Mouse (Mus musculus): ENCODE results near the gene Mpeg1. TPM values are rescaled to one million over a fixed set of nuclear protein-coding genes. Genes with fewer than 3 reads are reported as not detected.

Mpeg1 gene
- total RNA-seq, 2 experiments from 2014 or later = 4.8 to 5.1 TPM

DNA sequence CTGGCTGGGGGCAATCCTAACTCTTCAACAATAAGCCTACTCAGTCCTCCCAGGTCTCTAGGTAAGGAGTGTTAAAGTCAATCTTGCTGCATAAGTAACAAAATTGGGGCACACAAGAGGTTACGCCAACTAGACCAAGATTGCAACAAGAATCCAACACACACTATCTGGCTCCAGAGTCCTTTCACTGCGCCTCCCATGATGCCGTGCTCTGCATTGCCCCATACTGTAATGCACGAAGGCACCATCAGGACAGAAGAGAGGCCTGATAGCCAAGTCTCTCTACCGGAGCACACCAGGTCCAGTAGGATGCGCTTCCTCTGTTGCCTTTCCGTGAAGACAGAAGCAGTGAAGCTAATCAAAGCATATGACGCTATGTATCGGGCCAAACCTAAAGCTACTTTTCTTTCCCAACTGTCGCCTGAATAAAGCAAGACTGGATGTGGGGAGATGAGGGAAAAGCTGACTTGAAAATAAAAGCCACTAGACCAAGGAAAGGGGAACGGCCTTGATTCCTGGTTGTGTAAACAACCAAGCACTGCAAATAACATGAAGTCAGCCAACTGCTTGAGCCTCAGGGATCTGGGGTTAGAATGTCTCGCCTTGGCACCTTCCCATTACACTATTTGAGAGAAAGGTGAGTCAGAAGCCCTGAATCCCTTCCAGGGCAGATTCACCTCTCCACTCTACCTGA lies 27.1 kb downstream of the Mpeg1 start:
- DNase-seq (ENCODE audit: extremely low spot score in 1 of 2, low spot score in 2 of 2) = peak in 1 of 2 experiments; percentile 10
- intact Hi-C loops (cut with DNase I) = no loop called here

DNA sequence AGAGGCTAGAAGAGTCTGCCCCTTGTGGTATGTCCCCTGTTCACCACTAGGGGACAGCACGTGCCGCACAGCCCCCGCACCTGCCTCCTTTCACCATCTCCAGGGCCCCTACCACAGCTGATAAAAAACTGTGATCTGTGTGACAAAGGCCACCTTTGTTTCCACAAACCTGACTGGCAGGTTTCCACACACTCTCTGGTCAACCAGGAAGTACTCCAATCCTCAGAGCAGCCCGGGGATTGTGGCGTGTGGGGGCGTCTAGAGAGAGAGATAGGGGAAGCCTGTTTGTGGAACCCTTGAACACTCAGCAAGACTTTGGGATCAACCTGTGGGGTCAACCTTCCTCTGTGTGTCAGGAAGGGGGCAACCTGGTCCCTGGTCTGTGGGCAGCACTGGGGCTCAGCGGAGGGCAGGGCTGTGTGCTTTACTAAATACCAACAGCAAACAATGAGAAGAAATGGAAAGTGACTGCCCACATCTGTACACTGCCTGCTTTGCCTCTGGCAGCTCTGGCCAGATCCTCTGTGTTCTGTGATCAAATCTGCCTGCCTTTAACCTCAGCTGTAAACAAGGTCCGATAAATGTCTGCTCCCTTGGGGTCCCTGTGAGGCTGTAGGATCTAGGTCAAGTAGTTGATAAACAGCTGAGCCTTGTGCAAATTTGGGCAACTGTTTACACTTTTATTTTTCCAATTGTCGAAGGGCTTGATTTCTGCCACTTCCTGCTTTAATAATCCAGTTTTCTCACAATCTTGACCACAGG lies 27.8 kb downstream of the Mpeg1 start:
- peak in 1 of 2 experiments; percentile 37 for DNase-seq (ENCODE audit: extremely low spot score in 1 of 2, low spot score in 2 of 2)
- intact Hi-C loops (cut with DNase I) = no loop called here

DNA sequence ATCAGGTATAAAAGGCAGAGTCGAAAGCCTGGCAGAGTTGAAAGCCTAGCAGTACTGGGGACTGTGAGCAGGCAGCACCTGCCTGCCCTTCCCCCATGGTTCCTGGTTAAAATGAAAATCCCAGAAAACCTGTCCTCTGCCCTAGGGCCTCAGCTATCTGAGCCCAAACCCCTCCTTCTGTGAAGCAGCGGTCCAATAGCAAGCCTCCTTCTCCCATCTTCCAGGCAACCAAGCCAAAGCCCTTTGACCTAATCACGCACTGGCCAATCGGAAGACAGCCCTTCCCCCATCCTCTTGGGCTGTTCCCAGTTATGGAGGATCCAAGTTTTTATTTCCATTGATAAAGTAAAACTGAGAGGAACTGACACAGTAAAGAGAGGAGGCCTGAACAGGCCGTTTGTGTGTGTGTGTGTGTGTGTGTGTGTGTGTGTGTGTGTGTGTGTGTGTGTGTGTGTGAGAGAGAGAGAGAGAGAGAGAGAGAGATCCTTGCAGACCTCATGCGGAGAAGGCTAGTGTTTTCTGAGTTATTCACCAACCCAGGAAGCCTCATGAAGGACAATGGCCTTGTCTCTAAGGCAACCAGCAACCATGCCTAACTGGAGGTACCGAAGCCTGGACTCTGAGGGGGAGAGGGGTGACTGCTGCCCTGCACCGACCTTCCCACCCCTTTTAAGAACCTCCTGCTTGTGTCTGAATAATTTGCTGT lies 28.5 kb downstream of the Mpeg1 start:
- peak in 1 of 2 experiments; percentile 46 for DNase-seq (ENCODE audit: extremely low spot score in 1 of 2, low spot score in 2 of 2)
- intact Hi-C loops (cut with DNase I) = no loop called here

DNA sequence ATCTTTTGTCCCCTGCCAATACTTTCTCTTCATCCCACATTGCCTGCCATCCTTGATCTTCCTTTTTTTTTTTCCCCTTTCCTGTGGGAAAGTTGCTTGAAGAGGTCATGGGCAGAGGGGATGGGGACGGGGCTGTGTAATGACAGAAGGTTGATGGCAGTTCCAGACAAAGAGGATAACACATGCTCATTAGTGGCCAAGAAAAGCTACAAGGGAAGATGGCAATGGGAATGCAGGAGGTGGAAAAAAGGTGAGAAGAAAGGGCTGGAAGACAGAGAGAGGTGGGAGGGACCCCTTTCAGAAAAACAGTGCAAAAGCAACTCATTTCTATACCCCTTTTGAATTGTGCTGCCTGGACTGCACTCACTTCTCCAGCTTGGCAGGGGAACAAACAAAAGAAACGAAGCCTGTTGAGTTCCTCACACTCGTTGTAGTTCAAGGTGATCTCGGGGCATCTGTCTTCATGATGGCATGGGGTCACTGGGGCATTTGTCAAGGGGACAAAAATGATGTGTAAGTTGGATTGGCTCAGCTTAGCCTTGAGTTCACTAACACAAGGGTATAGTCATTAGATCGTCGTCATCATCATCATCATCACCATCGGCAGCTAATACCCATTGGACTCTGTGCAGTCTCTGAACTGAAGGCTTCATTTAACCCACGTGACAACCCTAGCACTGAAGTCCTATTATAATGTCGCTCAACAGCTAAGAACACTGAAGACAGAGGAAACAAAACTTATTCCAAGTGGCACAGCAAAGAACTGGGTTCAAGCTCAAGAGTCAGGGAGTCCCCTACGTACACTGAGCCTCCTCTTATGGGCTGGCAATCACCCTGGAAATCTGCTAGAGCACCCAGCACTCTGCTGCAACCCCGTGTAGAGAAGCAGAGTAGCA lies 29.3 kb downstream of the Mpeg1 start:
- intact Hi-C loops (cut with DNase I) = no loop called here
- DNase-seq (ENCODE audit: extremely low spot score in 1 of 2, low spot score in 2 of 2) = no peak

DNA sequence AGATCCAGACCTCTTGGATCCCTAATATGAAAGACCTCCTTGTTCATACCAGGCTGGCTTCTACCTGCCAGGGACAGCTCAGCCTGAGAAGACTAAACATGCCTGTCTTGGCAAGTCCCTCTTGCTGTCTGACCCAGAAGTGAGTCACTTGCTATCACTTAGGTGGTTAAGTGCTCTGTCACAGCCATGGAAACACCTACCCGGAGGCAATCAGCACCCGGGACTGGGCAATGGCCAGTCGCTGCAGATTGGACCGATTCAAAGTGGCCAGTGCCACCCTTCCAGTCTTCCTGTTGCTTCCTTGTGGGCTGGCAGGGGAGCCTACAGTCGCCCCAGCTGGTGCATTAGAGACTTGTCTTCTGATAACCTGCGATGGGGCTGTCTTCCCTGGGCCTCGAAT lies 31.1 kb downstream of the Mpeg1 start:
- intact Hi-C loops (cut with DNase I) = no loop called here
- no peak for DNase-seq (ENCODE audit: extremely low spot score in 1 of 2, low spot score in 2 of 2)

DNA sequence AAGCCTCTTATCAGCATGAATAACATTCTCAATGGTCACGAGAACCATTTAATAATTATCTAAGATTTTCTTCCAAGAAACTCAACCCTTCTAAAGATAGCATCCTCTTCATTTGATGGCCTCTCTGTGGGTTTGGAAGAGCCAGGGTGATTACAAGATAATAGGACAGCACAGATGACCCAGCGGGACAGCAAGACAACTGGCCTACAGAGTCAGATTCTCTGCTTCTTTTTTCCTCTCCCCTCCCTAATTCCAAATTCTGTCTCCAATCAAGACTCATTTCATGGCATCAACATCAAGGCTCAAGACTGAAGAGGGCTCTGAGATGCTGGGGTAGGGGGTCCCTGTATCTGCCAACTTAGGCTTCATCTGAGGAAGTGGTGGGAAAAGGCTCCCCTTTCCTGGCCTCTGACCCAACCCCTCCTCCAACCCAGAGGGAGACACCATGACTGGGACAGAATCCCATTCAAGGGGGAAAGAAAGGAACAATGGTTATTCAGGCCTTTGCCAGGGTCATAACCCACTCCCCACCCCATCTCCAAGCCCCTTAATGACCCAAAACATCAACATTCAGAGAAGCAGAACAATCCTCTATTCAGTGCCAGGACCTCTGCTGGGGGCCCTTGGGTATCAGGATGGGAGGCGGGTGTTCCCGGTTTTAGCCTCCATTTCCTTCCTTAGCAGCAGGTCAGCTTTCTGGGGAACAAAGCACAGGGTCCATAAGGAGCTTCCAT lies 33.0 kb downstream of the Mpeg1 start:
- no peak for DNase-seq (ENCODE audit: extremely low spot score in 1 of 2, low spot score in 2 of 2)
- intact Hi-C loops (cut with DNase I) = no loop called here

DNA sequence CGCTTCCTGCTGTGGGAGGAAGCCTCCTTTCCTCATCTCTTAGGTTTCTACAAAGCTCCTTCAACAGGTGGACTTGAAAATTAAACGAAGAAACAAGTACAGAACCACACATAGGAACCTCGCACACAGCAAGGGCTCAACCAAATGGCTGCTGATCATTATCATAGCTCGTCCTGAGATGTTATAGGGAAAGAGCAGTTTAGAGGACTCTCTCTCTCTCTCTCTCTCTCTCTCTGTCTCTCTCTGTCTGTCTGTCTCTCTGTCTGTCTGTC lies 33.5 kb downstream of the Mpeg1 start:
- intact Hi-C loops (cut with DNase I) = no loop called here
- no peak for DNase-seq (ENCODE audit: extremely low spot score in 1 of 2, low spot score in 2 of 2)

DNA sequence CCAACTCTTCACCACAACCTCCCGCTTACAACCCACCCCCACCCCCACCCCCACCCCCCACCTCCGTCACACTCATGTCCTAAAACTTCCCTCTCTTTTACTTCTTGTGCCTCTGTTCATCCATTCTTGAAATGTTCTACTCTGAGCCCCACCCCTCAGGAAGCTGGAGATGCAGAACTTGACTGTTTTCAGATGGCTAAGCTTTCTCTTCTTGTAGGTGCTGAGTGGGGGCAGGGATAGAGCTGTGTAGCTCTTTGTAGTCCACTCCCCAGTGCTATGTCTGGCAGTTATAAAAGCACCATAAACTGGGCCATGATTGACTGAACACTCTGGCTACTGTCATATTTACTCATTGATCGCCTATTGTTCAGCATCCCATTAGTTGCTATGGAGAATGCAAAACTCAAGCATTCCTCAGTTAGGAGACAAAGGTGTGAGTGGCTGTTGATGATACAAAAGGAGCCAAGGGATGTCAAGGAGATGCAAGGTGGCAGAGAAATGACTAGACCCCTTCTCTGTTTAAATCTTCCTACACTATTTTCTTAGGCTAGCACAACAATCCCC lies 34.5 kb downstream of the Mpeg1 start:
- intact Hi-C loops (cut with DNase I) = no loop called here
- DNase-seq (ENCODE audit: extremely low spot score in 1 of 2, low spot score in 2 of 2) = no peak

DNA sequence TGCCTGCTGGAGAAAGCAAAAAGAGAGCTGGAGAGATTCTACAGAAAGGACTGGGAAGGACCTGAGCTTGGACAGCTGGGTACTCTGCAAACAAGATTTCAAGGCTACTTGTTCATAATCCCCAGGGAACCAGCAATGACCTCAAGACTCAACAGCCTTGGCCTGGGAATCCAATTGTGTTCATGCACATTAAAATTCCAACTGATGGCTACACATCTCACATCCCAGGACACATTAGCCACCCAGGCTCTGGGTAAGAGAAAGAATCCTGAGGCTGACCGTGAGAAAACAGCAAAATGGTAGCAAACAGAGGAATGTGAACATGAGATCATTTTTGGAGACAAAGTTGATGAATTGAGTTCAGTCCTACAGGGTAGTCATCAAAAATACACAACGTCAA lies 35.7 kb downstream of the Mpeg1 start:
- intact Hi-C loops (cut with DNase I) = no loop called here
- no peak for DNase-seq (ENCODE audit: extremely low spot score in 1 of 2, low spot score in 2 of 2)

DNA sequence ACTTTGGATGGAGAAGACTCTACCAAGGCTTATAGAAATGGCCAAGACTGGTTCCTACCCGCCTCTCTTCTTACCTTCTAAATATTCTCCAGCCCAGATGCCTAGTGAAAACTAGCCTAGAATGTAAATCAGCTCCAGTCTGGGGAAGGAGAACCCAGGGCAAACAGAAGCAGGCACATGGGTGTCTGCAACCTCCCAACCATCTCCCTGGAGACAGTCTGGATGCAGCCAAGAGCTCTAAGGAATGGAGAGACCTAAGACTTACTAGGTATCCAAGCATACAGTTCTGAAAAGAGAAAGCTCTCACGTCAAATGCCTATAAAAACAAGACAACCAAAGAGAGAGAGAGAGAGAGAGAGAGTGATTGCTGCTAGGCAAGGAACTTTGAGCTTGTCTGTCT lies 37.3 kb downstream of the Mpeg1 start:
- intact Hi-C loops (cut with DNase I) = no loop called here
- DNase-seq (ENCODE audit: extremely low spot score in 1 of 2, low spot score in 2 of 2) = no peak

DNA sequence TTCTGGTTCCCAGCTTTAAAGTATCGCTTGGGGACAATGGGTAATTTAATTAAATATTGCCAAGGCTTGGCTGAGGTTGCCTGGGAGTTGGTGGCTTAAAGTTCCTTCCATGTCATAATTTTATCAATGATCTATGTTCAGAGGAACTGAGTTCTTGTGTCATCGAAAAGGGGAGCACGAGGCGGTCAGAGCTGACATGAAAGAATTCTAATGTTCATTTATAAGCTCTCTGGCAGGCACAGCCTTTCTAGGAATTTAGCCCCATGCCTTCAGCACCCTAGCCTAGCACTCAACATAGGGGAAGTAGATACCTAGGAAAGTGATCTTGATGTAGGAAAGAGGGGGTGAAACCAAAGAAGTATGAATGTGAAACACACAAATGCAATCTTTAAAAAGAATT lies 37.7 kb downstream of the Mpeg1 start:
- no peak for DNase-seq (ENCODE audit: extremely low spot score in 1 of 2, low spot score in 2 of 2)
- intact Hi-C loops (cut with DNase I) = no loop called here

DNA sequence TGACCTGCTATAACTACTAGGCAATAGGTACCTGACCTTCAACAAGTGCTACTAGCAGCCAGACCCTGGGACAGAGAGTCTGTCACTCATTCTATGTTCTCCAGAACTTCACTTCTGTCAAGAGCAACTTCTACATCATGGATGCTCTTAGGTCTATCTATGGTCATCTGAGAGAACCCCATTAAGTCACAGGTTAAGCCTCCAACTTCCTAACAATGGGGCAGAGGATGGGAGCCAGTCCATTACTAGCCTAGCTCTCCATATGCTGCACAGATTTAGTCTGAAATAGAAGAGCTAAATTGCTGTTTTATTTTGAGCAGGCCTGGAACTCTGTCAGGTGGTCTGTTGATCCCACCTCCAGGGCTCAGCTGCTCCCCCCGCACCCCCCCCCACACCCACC lies 38.4 kb downstream of the Mpeg1 start:
- no peak for DNase-seq (ENCODE audit: extremely low spot score in 1 of 2, low spot score in 2 of 2)
- intact Hi-C loops (cut with DNase I) = no loop called here

DNA sequence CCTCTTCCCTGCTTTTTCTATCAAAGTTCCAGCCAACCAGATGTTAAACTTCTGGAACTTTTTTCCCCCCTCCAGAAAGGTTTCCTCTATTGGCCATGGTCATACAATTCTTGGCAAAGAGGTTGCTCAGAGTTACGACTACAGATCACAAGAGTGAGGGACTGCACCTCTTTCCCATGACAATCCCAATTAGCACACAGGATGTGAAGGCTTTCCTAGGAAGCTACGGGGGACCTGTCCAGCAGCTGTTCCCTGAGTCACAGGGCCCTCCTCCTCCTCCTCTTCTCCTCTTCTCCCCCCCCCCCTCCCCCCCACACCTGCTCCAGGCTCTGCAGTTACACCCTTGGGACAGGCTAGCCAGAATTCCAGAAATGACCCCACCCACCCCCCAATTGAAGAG lies 38.9 kb downstream of the Mpeg1 start:
- no peak for DNase-seq (ENCODE audit: extremely low spot score in 1 of 2, low spot score in 2 of 2)

DNA sequence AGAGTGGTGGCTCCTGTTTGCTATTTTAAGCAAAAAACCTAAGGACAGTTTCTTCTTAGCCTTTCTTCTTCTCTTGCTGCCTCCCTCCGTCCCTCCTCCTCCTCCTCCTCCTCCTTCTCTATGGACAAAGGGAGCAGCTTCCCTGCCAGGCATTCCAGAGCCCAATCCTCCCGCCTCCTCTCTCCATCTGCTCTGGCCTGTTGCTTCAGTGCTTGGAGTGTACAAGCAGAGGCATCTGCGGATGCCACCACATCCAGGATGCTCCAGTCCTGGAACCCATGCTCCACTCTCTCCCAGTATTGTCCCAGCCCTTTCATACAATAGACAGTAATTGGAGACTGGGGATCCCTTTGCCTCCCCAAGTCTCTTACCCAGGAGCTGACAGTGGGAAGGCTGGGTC lies 39.5 kb downstream of the Mpeg1 start:
- peak in 1 of 2 experiments; percentile 73 for DNase-seq (ENCODE audit: extremely low spot score in 1 of 2, low spot score in 2 of 2)
- intact Hi-C loops (cut with DNase I) = loop anchor here (5.0 kb wide), 4 partner anchors 33 to 488 kb away; no protein-coding TSS in a partner anchor

More for the DNA sequence above, 38.9 kb downstream of the Mpeg1 start:
- intact Hi-C loops (cut with DNase I) = no loop called here

DNA sequence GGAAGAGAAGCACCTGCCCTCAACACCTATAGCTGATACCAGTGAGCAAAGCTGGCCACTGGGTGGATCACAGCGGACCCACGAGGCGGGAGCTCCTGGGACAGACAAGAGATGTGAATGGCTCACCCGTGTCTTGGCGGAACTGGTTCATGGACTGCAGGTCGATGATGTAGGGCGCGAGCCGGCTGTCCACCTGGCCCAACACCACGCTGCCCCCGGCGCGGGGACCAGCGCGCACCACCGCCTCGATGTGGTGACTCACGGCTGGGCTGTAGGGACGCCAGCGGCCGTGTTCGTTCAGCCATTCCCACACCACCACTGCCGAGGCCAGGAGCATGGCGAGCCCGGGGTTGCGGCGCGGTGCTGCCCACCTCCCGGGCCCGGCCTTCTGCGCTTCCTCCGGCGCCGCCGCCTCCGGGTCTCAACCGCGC lies 40.3 kb downstream of the Mpeg1 start:
- intact Hi-C loops (cut with DNase I) = loop anchor here (5.0 kb wide), 4 partner anchors 34 to 489 kb away; no protein-coding TSS in a partner anchor
- peak in 1 of 2 experiments; percentile 69 for DNase-seq (ENCODE audit: extremely low spot score in 1 of 2, low spot score in 2 of 2)

DNA sequence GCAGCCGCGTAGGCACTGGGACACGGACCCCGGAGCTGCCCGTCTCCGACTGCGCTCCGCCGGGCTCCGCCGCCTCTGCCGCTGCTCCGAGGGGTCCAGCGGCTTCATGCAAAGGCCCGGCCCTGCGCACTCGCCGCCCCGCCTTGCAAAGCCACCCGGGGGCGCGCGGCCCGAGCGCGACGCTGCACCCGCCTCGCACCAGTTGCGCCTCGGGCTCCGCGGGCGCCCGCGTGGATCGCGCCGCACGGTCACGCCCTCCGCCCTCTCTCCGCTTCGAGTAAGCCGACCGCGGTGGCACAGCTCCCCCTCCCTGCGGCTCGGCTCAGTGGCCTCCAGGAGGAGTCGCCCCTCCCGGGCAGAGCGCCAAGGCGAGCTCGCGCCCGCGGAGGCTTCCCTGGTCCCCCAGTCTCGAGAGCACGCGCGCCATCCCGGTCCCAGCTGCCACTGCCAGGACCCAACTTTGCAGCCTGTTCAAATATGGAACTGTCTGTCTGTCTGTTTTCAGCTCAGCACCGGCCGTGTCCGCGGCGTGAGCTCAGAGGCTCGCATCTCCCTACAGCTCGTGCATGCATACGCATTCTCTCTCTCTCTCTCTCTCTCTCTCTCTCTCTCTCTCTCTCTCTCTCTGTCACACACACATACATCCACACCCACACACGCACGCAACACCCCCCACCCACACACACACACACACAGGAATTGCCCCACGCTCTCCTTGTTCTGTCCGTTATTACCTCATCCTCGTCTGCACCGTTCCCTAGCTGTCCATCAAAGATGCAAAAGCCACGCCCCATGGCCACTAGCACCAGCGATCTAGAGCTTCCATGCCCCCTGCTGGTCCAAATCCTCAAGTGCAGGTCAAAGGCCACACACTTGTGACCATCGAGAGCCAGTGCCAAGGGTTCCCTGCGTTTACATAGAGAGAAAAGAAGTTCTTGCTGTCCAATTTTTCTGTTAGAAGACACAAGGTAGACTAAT lies 41.1 kb downstream of the Mpeg1 start, which contains the start of gene Dtx4:
Dtx4 (minus strand) TSS at position 85 of the 978 bp plus-strand sequence.
- DNase-seq (ENCODE audit: extremely low spot score in 1 of 2, low spot score in 2 of 2) = peak; percentile 91 to 97
- intact Hi-C loops (cut with DNase I) = loop anchor here (5.0 kb wide), 4 partner anchors 34 to 489 kb away; no protein-coding TSS in a partner anchor

DNA sequence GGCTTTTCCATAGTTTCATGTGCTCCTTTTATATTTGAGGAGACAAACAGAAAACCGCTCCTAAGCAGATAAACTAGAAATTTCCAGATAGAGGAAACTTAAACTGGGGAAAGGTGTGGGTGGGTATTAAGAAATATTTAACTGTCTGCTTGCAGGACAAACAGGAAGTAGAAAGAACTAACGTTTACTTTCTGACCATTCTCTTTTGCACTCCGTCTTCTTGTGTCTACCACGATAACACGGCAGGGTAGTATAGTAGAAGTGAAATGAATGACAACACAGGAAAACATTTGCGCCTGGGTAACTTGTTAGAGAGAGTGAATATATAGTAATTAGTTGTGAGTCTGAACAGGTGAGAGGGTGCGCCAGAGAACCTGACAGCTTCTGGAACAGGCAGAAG lies 42.2 kb downstream of the Mpeg1 start:
- no peak for DNase-seq (ENCODE audit: extremely low spot score in 1 of 2, low spot score in 2 of 2)
- intact Hi-C loops (cut with DNase I) = loop anchor here (5.0 kb wide), 4 partner anchors 35 to 490 kb away; no protein-coding TSS in a partner anchor

Data from left cerebral cortex, postnatal 10 days (tissue).